Mouse (Mus musculus) hindbrain, embryonic 12.5 days (tissue): ENCODE data around the gene Trappc13. TPM values are rescaled to one million over a fixed set of nuclear protein-coding genes. Genes with fewer than 3 reads are reported as not detected.

Source experiments
- ATAC-seq: fragments of 200-750 bp; cut with Nextera tagmentation; 2 replicates; pipeline ENCODE4 v1.8.0; 2017; ENCODE audit warnings: moderate TSS enrichment; ENCODE audit not compliant: low FRiP score
- H3K27ac ChIP-seq: fragments of 300-500 bp; sonication (generic); 2 replicates; pipeline ENCODE4 v1.5.1; 2016; ENCODE audit warnings: mild to moderate bottlenecking
- H3K27me3 ChIP-seq: fragments of 300-500 bp; sonication (generic); 2 replicates; pipeline ENCODE4 v1.6.1; 2016; ENCODE audit warnings: mild to moderate bottlenecking
- H3K36me3 ChIP-seq: fragments of 300-500 bp; sonication (generic); 2 replicates; pipeline ENCODE4 v1.6.1; 2016; ENCODE audit warnings: mild to moderate bottlenecking
- H3K4me1 ChIP-seq: fragments of 300-500 bp; sonication (generic); 2 replicates; pipeline ENCODE4 v1.6.1; 2016
- H3K4me2 ChIP-seq: fragments of 300-500 bp; sonication (generic); replicated peaks from 2 replicates; pipeline ENCODE4 v1.6.1; 2016; ENCODE audit warnings: mild to moderate bottlenecking
- H3K4me3 ChIP-seq: fragments of 300-500 bp; sonication (generic); 2 replicates; pipeline ENCODE4 v1.5.1; 2016; ENCODE audit warnings: mild to moderate bottlenecking
- H3K9ac ChIP-seq: fragments of 300-500 bp; sonication (generic); 2 replicates; pipeline ENCODE4 v1.6.1; 2016; ENCODE audit warnings: mild to moderate bottlenecking, moderate library complexity
- H3K9me3 ChIP-seq: fragments of 300-500 bp; sonication (generic); replicated peaks from 2 replicates; pipeline ENCODE4 v1.6.1; 2016; ENCODE audit warnings: mild to moderate bottlenecking
- whole genome bisulfite sequencing: fragments of 180-500 bp; shearing (Covaris S2); methylation state at CpG from one replicate; pipeline ENCODE4 v1.1.7; 2016; 5-methylcytosine and 5-hydroxymethylcytosine counted together
- polyA plus RNA-seq: library from polyadenylated mRNA; unstranded; fragments of >200 nt; fragmentation: Nextera tagmentation; extraction: Ambion mirVana; gene quantifications from 2 replicates; pipeline ENCODE4 v1.2.1, GENCODE M21; 2016

Gene Trappc13
- polyA plus RNA-seq, 1 experiment from 2014 or later: 73.4 TPM

GRCm38 (mm10) chr13:104154180-104154579, 24.1 kb downstream of the Trappc13 start:
- Histone ChIP-seq H3K9me3 (no peaks in the 10 kb centered on the region), H3K4me2 (no peak overlapping the region), H3K4me1 (no peaks in the 10 kb centered on the region), H3K27me3 (no peaks in the 10 kb centered on the region), H3K9ac (no peak overlapping the region), H3K27ac (no peak overlapping the region), H3K4me3 (no peak overlapping the region), H3K36me3 (peaks cover 34% of the 10 kb centered on the region)
- no peak for ATAC-seq
- WGBS: 97% methylated on average over 5 of the region's 5 CpGs

- Histone ChIP-seq H3K4me3 (no peak overlapping the region), H3K27me3 (no peaks in the 10 kb centered on the region), H3K4me1 (no peaks in the 10 kb centered on the region), H3K27ac (no peak overlapping the region), H3K9ac (no peak overlapping the region), H3K9me3 (no peaks in the 10 kb centered on the region), H3K4me2 (no peak overlapping the region), H3K36me3 (peaks cover 61% of the 10 kb centered on the region)
- WGBS: 92% methylated on average over 3 of the region's 3 CpGs
- no peak for ATAC-seq
These were observed 32.6 kb downstream of the Trappc13 start for GRCm38 (mm10) chr13:104145646-104146045.

GRCm38 (mm10) chr13:104144871-104145270, 33.4 kb downstream of the Trappc13 start:
- no peaks in the 10 kb centered on the region for H3K4me1 ChIP-seq

GRCm38 (mm10) chr13:104139369-104140209, 38.7 kb downstream of the Trappc13 start:
- ATAC-seq: 0 out of 2 replicates have a peak, but pooled peaks have one; percentile 52
- WGBS: 43% methylated on average over 13 of the region's 13 CpGs
- Histone ChIP-seq H3K9ac (no peak overlapping the region), H3K27me3 (no peaks in the 10 kb centered on the region), H3K9me3 (no peaks in the 10 kb centered on the region), H3K4me1 (no peaks in the 10 kb centered on the region), H3K4me2 (no peak overlapping the region), H3K36me3 (peaks cover 49% of the 10 kb centered on the region), H3K27ac (no peak overlapping the region), H3K4me3 (no peak overlapping the region)

More at GRCm38 (mm10) chr13:104144871-104145270, 33.4 kb downstream of the Trappc13 start:
- Histone ChIP-seq H3K4me2 (no peak overlapping the region), H3K4me3 (no peak overlapping the region), H3K36me3 (peaks cover 68% of the 10 kb centered on the region), H3K27ac (no peak overlapping the region), H3K27me3 (no peaks in the 10 kb centered on the region), H3K9ac (no peak overlapping the region), H3K9me3 (no peaks in the 10 kb centered on the region)
- ATAC-seq: no peak
- WGBS: 75% methylated on average over 9 of the region's 9 CpGs

GRCm38 (mm10) chr13:104134510-104135085, 43.7 kb downstream of the Trappc13 start:
- WGBS: 67% methylated on average over 4 of the region's 4 CpGs
- Histone ChIP-seq H3K36me3 (peaks cover 47% of the 10 kb centered on the region), H3K4me2 (no peak overlapping the region), H3K27ac (no peak overlapping the region), H3K4me3 (no peak overlapping the region), H3K9me3 (no peaks in the 10 kb centered on the region), H3K4me1 (no peaks in the 10 kb centered on the region), H3K9ac (no peak overlapping the region), H3K27me3 (no peaks in the 10 kb centered on the region)
- ATAC-seq: peak; percentile 32; the same call in 1 of the 2 replicates

GRCm38 (mm10) chr13:104132561-104132960, 45.7 kb downstream of the Trappc13 start:
- H3K9me3 ChIP-seq: no peaks in the 10 kb centered on the region
- no peak overlapping the region for H3K9ac ChIP-seq
- H3K4me2 ChIP-seq: no peak overlapping the region
- H3K27ac ChIP-seq: no peak overlapping the region
- peaks cover 39% of the 10 kb centered on the region for H3K36me3 ChIP-seq
- no peaks in the 10 kb centered on the region for H3K4me1 ChIP-seq
- ATAC-seq: no peak
- no peak overlapping the region for H3K4me3 ChIP-seq
- H3K27me3 ChIP-seq: no peaks in the 10 kb centered on the region
- 95% methylated on average over 2 of the region's 2 CpGs for WGBS

GRCm38 (mm10) chr13:104123662-104124381, 54.4 kb downstream of the Trappc13 start:
- Histone ChIP-seq H3K4me2 (no peak overlapping the region), H3K9ac (no peak overlapping the region), H3K9me3 (no peaks in the 10 kb centered on the region), H3K4me1 (no peaks in the 10 kb centered on the region), H3K27ac (no peak overlapping the region), H3K27me3 (no peaks in the 10 kb centered on the region), H3K4me3 (no peak overlapping the region), H3K36me3 (peaks cover 28% of the 10 kb centered on the region)
- no peak for ATAC-seq
- 92% methylated on average over 20 of the region's 20 CpGs for WGBS

GRCm38 (mm10) chr13:104122078-104122840, 56.0 kb downstream of the Trappc13 start:
- H3K4me2 ChIP-seq: no peak overlapping the region
- H3K9ac ChIP-seq: no peak overlapping the region
- H3K4me3 ChIP-seq: no peak overlapping the region
- 63% methylated on average over 17 of the region's 17 CpGs for WGBS
- H3K9me3 ChIP-seq: no peaks in the 10 kb centered on the region
- ATAC-seq: no peak
- no peaks in the 10 kb centered on the region for H3K27me3 ChIP-seq
- no peaks in the 10 kb centered on the region for H3K4me1 ChIP-seq
- no peak overlapping the region for H3K27ac ChIP-seq
- peaks cover 36% of the 10 kb centered on the region for H3K36me3 ChIP-seq

GRCm38 (mm10) chr13:104114827-104115226, 63.4 kb downstream of the Trappc13 start:
- no peak overlapping the region for H3K9ac ChIP-seq
- ATAC-seq: no peak
- no peak overlapping the region for H3K4me3 ChIP-seq
- no peak overlapping the region for H3K4me2 ChIP-seq
- no peaks in the 10 kb centered on the region for H3K9me3 ChIP-seq
- 95% methylated on average over 2 of the region's 2 CpGs for WGBS
- H3K36me3 ChIP-seq: peaks cover 28% of the 10 kb centered on the region
- peaks cover 10% of the 10 kb centered on the region for H3K4me1 ChIP-seq
- H3K27me3 ChIP-seq: no peaks in the 10 kb centered on the region
- H3K27ac ChIP-seq: no peak overlapping the region

- no peaks in the 10 kb centered on the region for H3K9me3 ChIP-seq
- WGBS: 96% methylated on average over 4 of the region's 4 CpGs
- H3K4me2 ChIP-seq: no peak overlapping the region
- H3K27ac ChIP-seq: no peak overlapping the region
- peaks cover 19% of the 10 kb centered on the region for H3K36me3 ChIP-seq
- H3K4me3 ChIP-seq: no peak overlapping the region
- ATAC-seq: no peak
- H3K4me1 ChIP-seq: peaks cover 12% of the 10 kb centered on the region
- H3K27me3 ChIP-seq: no peaks in the 10 kb centered on the region
- H3K9ac ChIP-seq: no peak overlapping the region
These were observed 64.5 kb downstream of the Trappc13 start for GRCm38 (mm10) chr13:104113782-104114181.

GRCm38 (mm10) chr13:104112266-104112900, 65.9 kb downstream of the Trappc13 start:
- WGBS: 40% methylated on average over 12 of the region's 12 CpGs
- H3K27ac ChIP-seq: no peak overlapping the region
- no peak for ATAC-seq
- H3K9me3 ChIP-seq: no peaks in the 10 kb centered on the region
- no peaks in the 10 kb centered on the region for H3K27me3 ChIP-seq
- peak overlapping the region; percentile 31; the same call in 1 of the 2 replicates for H3K4me2 ChIP-seq
- peaks cover 11% of the 10 kb centered on the region; the same call in 1 of the 2 replicates for H3K36me3 ChIP-seq
- H3K4me1 ChIP-seq: peaks cover 12% of the 10 kb centered on the region
- no peak overlapping the region for H3K9ac ChIP-seq
- no peak overlapping the region for H3K4me3 ChIP-seq
